Mouse (Mus musculus) stomach, postnatal 0 days (tissue): Measurements from ENCODE around the gene Fry.

Source experiments
- CTCF ChIP-seq: IDR thresholded peaks from 2 replicates; pipeline ENCODE4 v1.5.1; 2016; ENCODE audit warnings: antibody characterized with exemption, low read depth, mild to moderate bottlenecking, moderate library complexity
- EP300 ChIP-seq: optimal IDR thresholded peaks from 2 replicates; pipeline ENCODE3; 2016; ENCODE audit warnings: antibody characterized with exemption

DNA sequence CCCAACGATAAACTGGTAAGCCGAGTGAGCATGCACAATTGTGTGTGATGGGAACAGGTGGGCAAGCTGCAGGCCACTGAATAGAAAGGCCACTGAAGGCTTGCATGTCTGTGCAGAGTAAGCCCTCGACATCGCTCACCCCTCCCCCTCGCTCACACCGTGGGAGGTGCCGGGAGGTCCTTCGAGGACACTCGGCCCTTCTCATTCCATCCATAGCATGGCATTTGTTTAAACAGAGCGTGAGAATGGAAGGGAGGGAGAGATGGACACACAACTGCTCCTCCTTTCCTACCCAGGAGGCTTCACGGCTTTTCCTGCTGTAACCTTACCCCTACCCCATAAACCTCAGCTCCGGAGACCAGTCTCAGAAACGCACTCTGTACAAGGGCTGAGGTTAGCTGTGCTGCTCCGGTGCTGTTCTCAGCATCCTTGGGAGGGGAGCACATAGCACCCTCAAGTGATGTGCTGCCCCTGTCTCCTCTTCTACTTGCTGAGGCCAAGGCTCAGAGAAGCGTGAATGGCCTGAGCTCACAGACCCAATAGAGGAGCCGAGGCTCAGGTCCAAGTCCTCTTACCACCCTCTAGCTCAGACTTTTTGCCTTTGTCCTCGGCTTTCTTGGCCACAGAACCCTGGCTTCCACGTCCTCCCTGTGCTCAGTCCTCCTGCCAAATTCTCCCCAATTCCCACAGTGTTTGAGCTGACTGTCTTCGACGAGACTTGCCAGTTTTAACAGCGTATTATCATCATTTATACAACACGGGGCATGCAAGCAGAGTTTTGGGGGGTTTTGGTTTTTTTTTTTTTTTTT lies 33.8 kb downstream of the Fry start:
- no peak for TF ChIP-seq CTCF
- no peak for TF ChIP-seq EP300
